Mouse (Mus musculus) C2C12 (cell line): ENCODE results near the gene Tex13c2.

ENCODE experiments used
- CTCF ChIP-seq: IDR thresholded peaks from one replicate; pipeline ENCODE4 v1.5.1; 2011; ENCODE audit not compliant: control insufficient read depth, insufficient read depth, insufficient read length
- MAX ChIP-seq: IDR thresholded peaks from one replicate; pipeline ENCODE4 v1.6.1; 2011; ENCODE audit warnings: mild to moderate bottlenecking, control low read depth
- MYOD1 ChIP-seq: IDR thresholded peaks from one replicate; pipeline ENCODE4 v1.6.1; 2011; ENCODE audit warnings: low read depth; ENCODE audit not compliant: control insufficient read depth, insufficient read length

DNA sequence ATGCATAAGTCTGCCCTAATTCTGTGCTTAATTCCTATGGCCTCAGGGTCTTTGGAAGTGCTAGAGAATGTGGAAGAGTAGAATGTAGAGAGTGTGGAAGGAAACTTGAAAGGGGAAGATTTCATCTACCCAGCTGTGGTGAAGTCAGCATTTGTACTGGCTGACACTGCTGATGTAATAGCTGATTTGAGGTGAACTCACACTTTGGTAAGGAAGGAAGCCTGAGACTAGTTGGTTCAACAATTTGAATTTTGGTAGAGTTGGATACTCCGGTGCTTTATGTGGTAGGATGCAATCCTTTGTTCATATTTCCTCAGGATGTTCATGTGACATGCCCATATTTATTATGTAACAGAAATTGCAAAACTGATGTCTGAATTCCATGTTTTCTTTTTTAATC is 36.5 kb upstream of the Tex13c2 start:
- TF ChIP-seq CTCF (no peak), MAX (no peak), MYOD1 (no peak)
